Mouse (Mus musculus) thymus, adult 2 months (tissue): ENCODE results near the gene Gm7168.

Source experiments
- CTCF ChIP-seq: fragments of 200-500 bp; IDR thresholded peaks from 2 replicates; pipeline ENCODE4 v1.5.1; 2012; ENCODE audit warnings: mild to moderate bottlenecking, control low read depth, low read length, moderate library complexity, borderline replicate concordance; ENCODE audit not compliant: control insufficient read depth, poor library complexity, insufficient read depth; ENCODE audit errors: extremely low read depth
- POLR2A ChIP-seq: fragments of 200-500 bp; IDR thresholded peaks from 2 replicates; pipeline ENCODE4 v1.6.1; 2012; ENCODE audit warnings: mild to moderate bottlenecking, low read length, control low read depth, moderate library complexity; ENCODE audit not compliant: control insufficient read depth, poor library complexity, insufficient read depth; ENCODE audit errors: extremely low read depth

GRCm38 (mm10) chr17:13914531-13914930 lies 33.6 kb upstream of the Gm7168 start:
- TF ChIP-seq POLR2A (no peak), CTCF (no peak)
